8 mouse cellular contexts compared by ENCODE assay signal in genomic region chr17:34027656-34028223, GRCm38 (mm10). TPM values are rescaled to one million over a fixed set of nuclear protein-coding genes. Genes with fewer than 3 reads are reported as not detected.
DNase-seq lines count a peak whose midpoint lies in the region; ATAC-seq lines count a peak whose summit lies in the region.

Gene H2-Ke6 (minus strand): TSS chr17:34028060.

- peak; percentile 64 for ATAC-seq in megakaryocyte-erythroid progenitor cell, adult 5-6 weeks (replicated peaks; ENCODE audit: low FRiP score, low TSS enrichment, poor library complexity, severe bottlenecking)

- intact Hi-C loops in left cerebral cortex, postnatal 10 days (cut with DNase I) = no loop called here

- DNase-seq in adipocyte (ENCODE audit: low spot score) = peak; percentile 91
- DNase-seq in embryo, embryonic 10 days (ENCODE audit: low spot score) = peak; percentile 97
- peak; percentile 93 for DNase-seq in gastrocnemius, postnatal 10 days
- DNase-seq in induced T-regulatory cell, adult 2 months (ENCODE audit: low read depth) = peak; percentile 96
- DNase-seq in left cerebral cortex, postnatal 10 days (ENCODE audit: extremely low spot score in 1 of 2, low spot score in 2 of 2) = peak; percentile 88 to 96
- peak; percentile 89 to 90 for DNase-seq in right cerebral cortex, postnatal 36 days (ENCODE audit: low spot score in 2 of 2)
- peak; percentile 95 for DNase-seq in yolk sac, embryonic 10.5 days (ENCODE audit: low spot score)

RNA-seq across cellular contexts. Expression of gene H2-Ke6, which starts in this region (rescaled TPM):
- 10 to 100 TPM; 50.5 to 63.2 TPM for total RNA-seq in gastrocnemius, postnatal 10 days (2021)
- 10 to 100 TPM; 29.7 to 32.0 TPM for total RNA-seq in left cerebral cortex, postnatal 10 days (2021)
- 118 and 144 TPM in 2 replicates for total RNA-seq in megakaryocyte-erythroid progenitor cell, adult 5-6 weeks (2014; fragmentation: Nextera tagmentation)
- total RNA-seq in megakaryocyte-erythroid progenitor cell, adult 5-6 weeks (2017) = 41.6 and 46.8 TPM in 2 replicates

Comparison
In these comparisons a context has a peak if more than half of its experiments do, and no peak if none do; other contexts are left out.
1. Peak in every context shown above with its lines: DNase-seq and ATAC-seq.